ENCODE assay signal across 8 mouse cellular contexts in the genomic region with DNA sequence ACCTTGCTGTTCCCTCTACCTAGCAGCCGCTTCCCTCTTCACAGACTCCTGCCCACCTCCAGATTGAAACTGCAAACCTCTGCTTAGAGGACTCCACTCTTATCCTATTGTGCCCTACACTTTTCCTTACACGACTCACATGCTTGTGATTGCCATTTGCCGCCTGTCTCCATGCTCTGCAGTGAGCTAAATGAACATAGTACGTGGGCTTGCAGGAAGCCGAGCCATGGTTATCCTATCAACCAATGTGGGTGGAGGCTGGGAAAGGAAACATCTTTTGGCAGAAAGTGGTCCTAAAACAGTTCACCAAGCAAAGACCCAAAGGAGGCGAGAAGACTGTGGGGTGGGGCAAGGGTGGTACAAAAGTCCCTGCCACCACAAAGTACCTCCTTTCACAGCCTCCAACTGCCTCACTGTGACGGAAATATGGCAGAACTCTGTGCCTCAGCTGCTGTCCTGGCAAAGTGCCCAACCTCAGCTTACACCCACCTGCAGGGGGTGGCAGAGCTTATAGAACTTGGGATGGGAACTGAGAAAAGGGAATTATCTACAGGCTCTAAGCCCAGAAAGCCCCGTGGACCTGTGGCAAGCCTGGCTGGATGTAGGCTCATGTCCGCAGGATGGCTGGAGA.
DNase-seq lines count a peak whose midpoint lies in the region; ATAC-seq lines count a peak whose summit lies in the region.

No protein-coding gene starts in this region.

- ATAC-seq in lung, embryonic 16.5 days (ENCODE audit: low read depth): 0 out of 2 replicates have a peak, but pooled peaks have one; percentile 9
- ATAC-seq in frontal cortex, adult (ENCODE audit: low TSS enrichment): peak; percentile 80
- ATAC-seq in liver, embryonic 11.5 days (replicated peaks; ENCODE audit: low FRiP score): no peak

- peaks cover 5% of the 10 kb centered on the region for H3K4me1 ChIP-seq in lung, embryonic 16.5 days (replicated peaks; ENCODE audit: control insufficient read depth, insufficient read depth, low read length)
- peaks cover 11% of the 10 kb centered on the region for H3K4me1 ChIP-seq in liver, embryonic 11.5 days (replicated peaks; ENCODE audit: control insufficient read depth, insufficient read depth, low read length)

- no peak for DNase-seq in lung, postnatal 36 days
- DNase-seq in left cerebral cortex, postnatal 36 days (ENCODE audit: low spot score in 2 of 2): peak; percentile 80 to 83
- peak; percentile 73 to 87 for DNase-seq in thymus, adult 18-20 months
- DNase-seq in adrenal gland, postnatal 4 days (ENCODE audit: low spot score in 2 of 2): no peak
- DNase-seq in ovary, postnatal 14 days (ENCODE audit: low spot score): no peak
- DNase-seq in liver, embryonic 11.5 days (ENCODE audit: low spot score): no peak

- H3K4me2 ChIP-seq in lung, embryonic 16.5 days (ENCODE audit: low read depth, low read length): no peak overlapping the region
- no peak overlapping the region for H3K4me2 ChIP-seq in liver, embryonic 11.5 days

- 71% methylated on average over 9 of the region's 9 CpGs for WGBS in lung, embryonic 16.5 days
- 85% methylated on average over 9 of the region's 9 CpGs for WGBS in liver, embryonic 11.5 days

- no peaks in the 10 kb centered on the region for H3K9me3 ChIP-seq in lung, embryonic 16.5 days (ENCODE audit: control insufficient read depth, low read length)
- no peaks in the 10 kb centered on the region for H3K9me3 ChIP-seq in liver, embryonic 11.5 days (ENCODE audit: control insufficient read depth, low read length)

- no peaks in the 10 kb centered on the region for H3K27me3 ChIP-seq in lung, embryonic 16.5 days (ENCODE audit: control insufficient read depth, insufficient read depth, low read depth, low read length)
- H3K27me3 ChIP-seq in liver, embryonic 11.5 days (replicated peaks; ENCODE audit: control insufficient read depth, insufficient read depth, low read length): no peaks in the 10 kb centered on the region

- intact Hi-C loops in left cerebral cortex, postnatal 36 days (cut with DNase I): loop anchor here (5.0 kb wide), 1 partner anchor 419 kb away; the partner anchor contains the start of gene Fjx1

- no peaks in the 10 kb centered on the region for H3K36me3 ChIP-seq in lung, embryonic 16.5 days (ENCODE audit: control insufficient read depth, insufficient read depth, low read length)
- no peaks in the 10 kb centered on the region for H3K36me3 ChIP-seq in liver, embryonic 11.5 days (ENCODE audit: control insufficient read depth, insufficient read depth, low read length)

- H3K9ac ChIP-seq in lung, embryonic 16.5 days (ENCODE audit: low read length): no peak overlapping the region
- H3K9ac ChIP-seq in liver, embryonic 11.5 days (ENCODE audit: low read depth, low read length): no peak overlapping the region

- no peak overlapping the region for H3K4me3 ChIP-seq in lung, embryonic 16.5 days (ENCODE audit: low read length)
- no peak overlapping the region for H3K4me3 ChIP-seq in liver, embryonic 11.5 days (ENCODE audit: low read depth, low read length)

- no peak overlapping the region for H3K27ac ChIP-seq in lung, embryonic 16.5 days (ENCODE audit: low read length)
- no peak overlapping the region for H3K27ac ChIP-seq in liver, embryonic 11.5 days (ENCODE audit: low read depth, low read length)

Comparison
In these comparisons a context has a peak if more than half of its experiments do, and no peak if none do; other contexts are left out.
1. DNase-seq: peak in left cerebral cortex, postnatal 36 days (2 of 2) and thymus, adult 18-20 months (2 of 2); none in lung, postnatal 36 days (single experiment), adrenal gland, postnatal 4 days (0 of 2), ovary, postnatal 14 days (single experiment) and liver, embryonic 11.5 days (single experiment).